Mouse (Mus musculus) frontal cortex, postnatal 10 days (tissue): ENCODE measurements around the gene Ifngr1.
"Not testable (repeated sequence)": the region's sequence is repeated elsewhere in the genome, so short reads cannot be mapped to it uniquely, and the experiment has no call there.

Experiments
- DNase-seq, 2 experiments: peaks; one replicate each; pipeline ENCODE4 v3.0.0; 2022; ENCODE audit warnings: low spot score in 2 of 2, mixed read lengths in 1 of 2

The Ifngr1 gene

GRCm38 (mm10) chr10:19587281-19587680 is 4.5 kb upstream of the Ifngr1 start:
- no peak for DNase-seq

- DNase-seq, result no peak
Observed at GRCm38 (mm10) chr10:19589626-19590025, 2.1 kb upstream of the Ifngr1 start.

- no peak for DNase-seq
Observed at GRCm38 (mm10) chr10:19591286-19591640, 486 bp upstream of the Ifngr1 start.

GRCm38 (mm10) chr10:19592556-19592955 is 807 bp downstream of the Ifngr1 start:
- DNase-seq, result no peak

GRCm38 (mm10) chr10:19593296-19593695 is 1.5 kb downstream of the Ifngr1 start:
- DNase-seq, result no peak

- DNase-seq, result no peak
Observed at GRCm38 (mm10) chr10:19594201-19594905, 2.6 kb downstream of the Ifngr1 start.

- DNase-seq, result no peak
Observed at GRCm38 (mm10) chr10:19596866-19597265, 5.1 kb downstream of the Ifngr1 start.

- no peak for DNase-seq
Observed at GRCm38 (mm10) chr10:19598091-19598490, 6.3 kb downstream of the Ifngr1 start.

GRCm38 (mm10) chr10:19599331-19600092 is 7.8 kb downstream of the Ifngr1 start:
- no peak for DNase-seq

- no peak for DNase-seq
Observed at GRCm38 (mm10) chr10:19600093-19600420, 8.3 kb downstream of the Ifngr1 start.

- not testable (repeated sequence) for DNase-seq
Observed at GRCm38 (mm10) chr10:19601502-19601901, 9.8 kb downstream of the Ifngr1 start.

- DNase-seq, result no peak
Observed at GRCm38 (mm10) chr10:19603231-19603630, 11.5 kb downstream of the Ifngr1 start.

GRCm38 (mm10) chr10:19609125-19609524 is 17.4 kb downstream of the Ifngr1 start:
- DNase-seq, result no peak

- no peak for DNase-seq
Observed at GRCm38 (mm10) chr10:19611616-19612015, 19.9 kb downstream of the Ifngr1 start.

GRCm38 (mm10) chr10:19613111-19613753 is 21.5 kb downstream of the Ifngr1 start:
- DNase-seq, result no peak

- no peak for DNase-seq
Observed at GRCm38 (mm10) chr10:19619736-19620135, 28.0 kb downstream of the Ifngr1 start.

- no peak for DNase-seq
Observed at GRCm38 (mm10) chr10:19621408-19622048, 29.8 kb downstream of the Ifngr1 start, which contains the start of gene Il22ra2. Il22ra2 (plus strand) TSS chr10:19621998.

GRCm38 (mm10) chr10:19624617-19625016 is 32.9 kb downstream of the Ifngr1 start:
- DNase-seq, result no peak

GRCm38 (mm10) chr10:19627342-19627741 is 35.6 kb downstream of the Ifngr1 start:
- DNase-seq, result no peak

- no peak for DNase-seq
Observed at GRCm38 (mm10) chr10:19627748-19628147, 36.0 kb downstream of the Ifngr1 start.

GRCm38 (mm10) chr10:19631616-19632195 is 40.0 kb downstream of the Ifngr1 start:
- DNase-seq, result no peak

- no peak for DNase-seq
Observed at GRCm38 (mm10) chr10:19638851-19639250, 47.1 kb downstream of the Ifngr1 start.
